Mouse (Mus musculus) heart, postnatal 25 days (tissue): ENCODE results near the gene Nepn. TPM values are rescaled to one million over a fixed set of nuclear protein-coding genes. Genes with fewer than 3 reads are reported as not detected.
"Not testable (repeated sequence)": the region's sequence is repeated elsewhere in the genome, so short reads cannot be mapped to it uniquely, and the experiment has no call there.

Experiments used
- DNase-seq: peaks from one replicate; pipeline ENCODE4 v3.0.0; 2022; ENCODE audit warnings: low spot score
- intact Hi-C: fragments of 180-260 bp; cut with DNase I; formaldehyde crosslinking; loops from one replicate; pipeline ENCODE4 v1.15.1; 2025
- total RNA-seq, 2 experiments: library from RNA; stranded (reverse); gene quantifications; 2 replicates each; pipeline ENCODE4 v1.2.3; 2021

Gene Nepn
- under 1 TPM; 0.21 to 0.31 TPM for total RNA-seq

GRCm38 (mm10) chr10:52388922-52389430, at the start of gene Nepn:
Nepn (plus strand) TSS chr10:52388972.
- DNase-seq: no peak
- intact Hi-C loops: loop anchor here (5.0 kb wide), 2 partner anchors 282 to 597 kb away; no protein-coding TSS in a partner anchor

DNA sequence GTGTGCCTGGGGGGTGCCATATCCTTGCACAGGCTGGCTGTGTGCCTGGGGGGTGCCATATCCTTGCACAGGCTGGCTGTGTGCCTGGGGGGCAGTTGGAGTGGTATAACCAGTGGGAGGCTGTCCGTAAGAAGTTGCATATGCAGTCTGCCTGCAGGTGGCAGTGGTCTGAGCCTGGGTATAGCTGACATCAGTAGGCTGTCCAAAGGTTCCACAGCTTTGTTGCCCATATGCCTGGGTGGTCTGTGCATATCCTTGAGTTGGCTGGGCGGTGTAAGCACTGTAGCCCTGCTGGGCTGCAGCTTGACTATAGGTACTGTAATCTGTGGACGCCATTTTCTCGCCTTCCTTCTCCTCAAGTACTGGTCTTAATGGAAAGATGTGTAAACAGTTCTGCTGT, 45.4 kb upstream of the Nepn start:
- intact Hi-C loops, DNase-seq: not testable (repeated sequence)

DNA sequence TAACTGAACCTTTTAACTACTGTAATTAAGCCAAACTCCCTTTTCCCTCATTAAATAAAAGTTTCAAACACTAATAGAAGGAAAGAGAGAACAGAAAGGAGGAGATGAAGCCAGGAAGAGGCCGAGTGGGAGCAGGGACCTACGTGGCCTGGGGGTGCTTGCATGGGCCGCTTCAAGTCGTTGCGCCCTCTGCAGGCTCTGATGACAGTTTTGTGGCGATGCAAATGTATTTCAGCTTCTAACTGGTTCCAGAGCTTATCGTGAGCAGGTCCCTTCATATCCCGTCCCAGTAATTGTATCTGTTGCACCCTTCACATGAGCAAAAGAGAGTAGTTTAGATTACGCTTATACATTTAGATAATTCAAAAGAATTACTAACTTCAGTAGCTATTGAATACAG, 35.6 kb upstream of the Nepn start:
- DNase-seq: no peak
- intact Hi-C loops: no loop called here

DNA sequence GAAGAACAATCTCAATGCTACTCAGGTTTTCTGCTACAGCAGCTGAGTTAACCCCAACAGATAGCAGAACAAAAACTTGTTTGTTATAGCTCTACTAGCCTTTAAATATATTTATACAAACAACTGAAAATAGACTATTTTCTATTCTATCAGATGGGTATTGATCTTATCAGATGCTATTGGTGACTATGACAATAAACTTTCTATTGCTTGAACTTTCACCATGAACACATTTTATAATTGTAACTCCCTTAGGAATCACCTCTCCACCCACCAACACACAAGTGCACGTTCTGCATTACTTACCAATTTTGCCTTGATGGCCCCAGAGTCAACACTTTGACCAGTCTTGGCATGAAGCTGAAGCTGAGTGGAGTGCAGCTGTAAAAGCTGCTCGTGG, 30.3 kb upstream of the Nepn start, which contains the start of gene Gm26741:
Gene Gm26741, plus strand, starts transcription at position 301 of the 400 bp plus-strand sequence.
- no peak for DNase-seq
- intact Hi-C loops: no loop called here

DNA sequence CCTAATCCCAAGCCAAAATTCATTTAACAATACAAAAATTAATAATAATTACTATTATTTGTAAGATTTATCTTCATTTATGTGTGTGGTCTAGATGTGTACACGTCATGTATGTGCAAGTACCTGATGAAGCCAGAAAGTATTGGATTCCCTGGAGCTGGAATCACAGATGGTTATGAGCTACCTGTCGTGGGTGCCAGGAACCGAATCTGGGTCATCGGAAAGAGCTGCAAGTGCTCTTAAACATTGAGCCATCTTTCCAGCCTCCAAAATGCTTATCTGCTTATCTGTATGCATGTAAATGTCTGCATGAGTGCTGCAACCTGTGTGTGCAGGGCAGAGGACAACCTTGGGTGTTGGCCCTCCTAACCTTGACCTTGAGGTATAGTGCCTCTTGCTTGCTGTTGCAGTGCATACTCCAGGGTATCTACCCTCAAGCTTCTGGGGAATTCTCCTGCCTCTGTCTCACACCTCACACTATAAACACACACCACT, 28.5 kb upstream of the Nepn start:
- intact Hi-C loops: no loop called here
- no peak for DNase-seq

GRCm38 (mm10) chr10:52360862-52361609, 27.7 kb upstream of the Nepn start:
- intact Hi-C loops: no loop called here
- no peak for DNase-seq

- no peak for DNase-seq
- intact Hi-C loops: no loop called here
These were observed 20.4 kb upstream of the Nepn start for GRCm38 (mm10) chr10:52368376-52368775.

GRCm38 (mm10) chr10:52373834-52374233, 14.9 kb upstream of the Nepn start:
- intact Hi-C loops: no loop called here
- no peak for DNase-seq

GRCm38 (mm10) chr10:52374651-52375050, 14.1 kb upstream of the Nepn start:
- DNase-seq: no peak
- intact Hi-C loops: no loop called here

DNA sequence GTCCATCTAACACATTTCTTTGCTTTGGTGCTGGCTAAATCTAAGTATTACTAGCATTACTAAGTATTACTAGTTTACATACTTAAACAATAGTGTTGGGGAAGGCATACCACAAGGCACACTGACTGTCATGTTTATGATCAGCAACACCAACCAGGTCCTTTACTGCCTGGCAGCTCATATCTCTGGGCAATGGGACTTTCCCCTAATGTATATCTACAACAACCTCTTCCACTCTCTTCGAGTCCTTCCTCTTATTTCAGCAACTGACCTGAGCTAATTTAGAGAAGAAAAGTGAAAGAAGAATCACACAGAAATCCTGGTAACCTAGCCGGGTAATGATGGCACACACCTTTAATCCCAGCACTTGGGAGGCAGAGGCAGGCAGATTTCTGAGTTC, 12.3 kb upstream of the Nepn start:
- intact Hi-C loops: no loop called here
- DNase-seq: no peak

GRCm38 (mm10) chr10:52377813-52378212, 11.0 kb upstream of the Nepn start:
- intact Hi-C loops: no loop called here
- no peak for DNase-seq

DNA sequence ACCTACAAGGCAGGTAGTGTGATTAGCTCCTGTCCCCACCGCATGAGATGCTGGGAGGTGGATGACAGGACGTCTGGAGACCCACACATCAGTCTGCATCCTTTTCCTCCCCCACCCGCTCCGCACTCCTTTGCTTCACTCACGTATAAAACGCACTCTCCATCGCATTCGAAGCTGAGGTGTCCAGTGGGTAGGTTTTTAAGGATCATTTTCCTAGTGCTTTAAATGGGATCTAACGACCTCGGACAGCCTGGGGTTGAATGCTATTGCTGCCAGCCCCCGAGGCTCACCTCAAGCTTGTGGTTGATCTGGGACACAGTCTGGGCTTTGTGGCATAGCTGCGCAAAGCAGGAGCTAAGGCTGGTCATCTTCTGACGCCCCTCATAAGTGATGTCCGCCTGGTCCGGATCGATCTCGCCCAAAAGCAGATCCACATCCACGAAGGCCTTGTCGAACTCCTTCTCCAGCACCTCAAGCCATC, 7.4 kb upstream of the Nepn start:
- no peak for DNase-seq
- intact Hi-C loops: loop anchor here (5.0 kb wide), 3 partner anchors 44 to 424 kb away; partner anchors contain the start of gene Dcbld1

- intact Hi-C loops: loop anchor here (5.0 kb wide), 3 partner anchors 45 to 425 kb away; partner anchors contain the start of gene Dcbld1
- DNase-seq: peak; percentile 95
These were observed 6.8 kb upstream of the Nepn start, which contains the start of gene Gopc for GRCm38 (mm10) chr10:52381845-52382591. Gopc (minus strand) TSS chr10:52382124.

DNA sequence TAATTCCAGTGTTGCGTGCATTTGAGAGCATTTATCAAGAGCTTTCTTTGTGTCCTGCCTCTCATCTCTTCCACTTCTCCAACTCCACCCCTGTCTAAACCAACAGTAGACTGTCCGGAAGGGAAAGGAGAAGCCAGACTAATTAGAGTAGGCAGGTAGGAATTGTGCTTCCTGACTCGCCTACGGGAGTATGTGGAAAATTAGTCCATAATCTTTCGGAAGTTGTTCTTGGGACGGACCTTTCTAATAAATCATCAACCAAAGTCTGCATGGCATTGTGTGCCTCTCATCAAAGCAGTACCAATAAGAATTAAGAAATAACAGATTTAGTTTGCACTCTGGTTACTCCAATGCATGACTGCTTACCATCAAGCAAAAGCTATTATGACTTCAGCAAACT, 5.8 kb upstream of the Nepn start:
- intact Hi-C loops: loop anchor here (5.0 kb wide), 3 partner anchors 46 to 426 kb away; partner anchors contain the start of gene Dcbld1
- no peak for DNase-seq

DNA sequence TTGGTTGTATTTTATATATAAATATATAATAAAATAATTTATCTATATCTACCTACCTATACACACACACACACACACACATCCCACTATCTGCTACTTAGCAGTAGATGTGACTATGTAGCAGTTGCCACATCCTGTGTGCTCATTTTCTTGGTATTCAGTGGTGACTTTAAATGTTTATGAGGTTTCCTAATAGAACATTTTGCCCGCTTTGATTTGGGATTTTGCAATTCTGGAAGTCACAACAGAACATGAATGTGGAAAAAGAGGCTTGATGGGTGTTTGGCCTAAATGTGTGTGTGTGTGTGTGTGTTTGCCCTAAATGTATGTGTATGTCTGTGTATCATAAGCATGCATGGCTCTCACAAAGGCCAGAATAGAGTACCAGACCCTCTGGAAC, 5.2 kb upstream of the Nepn start:
- no peak for DNase-seq
- intact Hi-C loops: loop anchor here (5.0 kb wide), 3 partner anchors 46 to 426 kb away; partner anchors contain the start of gene Dcbld1

DNA sequence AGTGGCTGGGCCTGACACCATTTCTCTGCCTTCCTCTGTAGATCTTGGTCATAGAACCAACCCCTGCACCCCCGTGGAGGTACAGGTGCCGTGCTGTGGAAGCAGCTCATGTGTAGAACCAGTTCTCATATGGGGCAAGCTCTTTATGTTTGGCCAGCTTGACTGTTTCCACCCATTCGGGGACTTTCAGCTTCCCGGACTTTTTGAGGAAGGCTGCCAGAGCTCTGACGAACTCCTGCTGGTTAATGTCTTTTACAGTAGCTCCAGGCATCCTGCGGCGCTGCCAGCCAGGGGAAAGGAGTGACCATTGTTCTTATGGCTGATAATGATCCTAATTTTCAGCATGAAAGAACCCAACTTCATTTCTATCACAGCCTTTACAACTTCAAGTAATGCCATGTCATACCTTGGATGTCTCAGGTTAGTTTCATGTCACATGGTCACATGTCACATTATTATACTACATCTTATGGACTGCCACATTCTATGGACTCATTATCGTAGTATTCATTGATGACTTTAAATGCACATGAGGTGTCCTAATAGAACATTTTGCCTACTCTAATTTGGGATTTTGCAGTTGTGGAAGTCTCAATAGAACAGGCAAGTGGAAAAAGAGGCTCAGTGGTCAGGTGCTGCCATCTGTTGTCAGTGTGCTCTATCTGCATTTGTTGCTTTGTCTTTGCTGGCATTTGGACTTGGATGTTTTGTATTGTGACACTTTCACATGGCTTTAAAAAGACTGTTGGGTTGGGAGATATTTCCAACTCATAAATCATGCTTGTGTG, 3.8 kb upstream of the Nepn start:
- intact Hi-C loops: loop anchor here (1.0 to 5.0 kb wide), 6 partner anchors 48 to 593 kb away; partner anchors contain the start of gene Dcbld1
- peak; percentile 13 for DNase-seq

GRCm38 (mm10) chr10:52387192-52387591, 1.6 kb upstream of the Nepn start:
- intact Hi-C loops: loop anchor here (2.0 to 5.0 kb wide), 3 partner anchors 30 to 595 kb away; partner anchors contain the start of gene Nus1
- DNase-seq: no peak

DNA sequence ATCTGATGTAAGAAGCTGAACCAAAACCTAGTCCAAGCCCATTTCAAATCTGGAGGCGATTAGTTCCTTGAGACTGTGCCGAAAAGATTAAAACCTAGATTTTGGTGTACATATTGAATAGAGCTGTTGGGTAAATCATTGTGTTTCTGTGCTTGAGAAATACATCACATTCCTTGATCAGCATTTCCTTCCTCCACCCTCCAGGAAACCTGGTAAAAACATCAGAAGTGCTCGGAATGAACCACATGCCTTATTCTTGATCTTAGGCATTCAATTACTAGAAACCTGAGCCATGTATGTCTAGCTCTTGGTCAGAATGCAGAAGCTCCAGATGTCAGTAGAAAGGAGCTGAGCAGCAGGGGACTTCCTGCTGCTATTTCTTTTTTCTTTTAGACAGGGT, 666 bp downstream of the Nepn start:
- no peak for DNase-seq
- intact Hi-C loops: loop anchor here (5.0 kb wide), 2 partner anchors 282 to 597 kb away; no protein-coding TSS in a partner anchor

DNA sequence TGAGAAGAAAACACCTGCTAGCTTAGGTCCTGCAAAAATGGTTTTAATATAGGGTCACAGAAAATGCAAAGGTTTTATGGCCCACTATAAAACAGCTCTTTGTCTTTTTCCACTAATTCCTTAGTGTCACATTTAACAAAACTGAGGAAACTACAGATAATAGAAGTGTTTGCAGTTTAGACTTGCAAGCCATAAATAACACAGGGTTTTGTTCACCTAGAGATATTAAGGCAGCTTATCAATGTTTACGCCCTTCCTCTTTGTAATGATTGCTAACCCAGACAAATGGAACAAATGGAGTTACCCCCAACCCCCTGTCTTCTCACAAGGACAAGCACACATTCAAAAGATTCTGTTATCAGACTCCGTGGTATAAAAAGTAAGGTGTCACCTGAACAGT, 2.4 kb downstream of the Nepn start:
- no peak for DNase-seq
- intact Hi-C loops: no loop called here
